Mouse (Mus musculus) midbrain, embryonic 14.5 days (tissue): ENCODE measurements at regions not wholly inside any gene's neighbourhood (a gene's known extent, or its start where the extent isn't known, plus 50 kb on each side); places are given as distances from the start of the nearest gene placed in this dataset.

ENCODE experiments used
- ATAC-seq: fragments of 200-750 bp; cut with Nextera tagmentation; 2 replicates; pipeline ENCODE4 v1.8.0; 2017; ENCODE audit warnings: moderate number of reproducible peaks, moderate library complexity; ENCODE audit not compliant: low FRiP score, low TSS enrichment
- DNase-seq: peaks from one replicate; pipeline ENCODE4 v3.0.0-alpha.2; 2015
- H3K27ac ChIP-seq: fragments of 300-500 bp; sonication (generic); replicated peaks from 2 replicates; pipeline ENCODE4 v1.5.1; 2014; ENCODE audit warnings: mild to moderate bottlenecking, low read depth, low read length, moderate library complexity
- H3K27me3 ChIP-seq: fragments of 300-500 bp; sonication (generic); 2 replicates; pipeline ENCODE4 v1.6.1; 2014; ENCODE audit warnings: low read length, control low read depth, mixed read lengths; ENCODE audit not compliant: control insufficient read depth, insufficient read depth
- H3K36me3 ChIP-seq: fragments of 300-500 bp; sonication (generic); 2 replicates; pipeline ENCODE4 v1.6.1; 2014; ENCODE audit warnings: low read length, control low read depth; ENCODE audit not compliant: control insufficient read depth, insufficient read depth
- H3K4me1 ChIP-seq: fragments of 300-500 bp; sonication (generic); 2 replicates; pipeline ENCODE4 v1.6.1; 2014; ENCODE audit warnings: mild to moderate bottlenecking, antibody characterized with exemption, low read length, control low read depth; ENCODE audit not compliant: control insufficient read depth, insufficient read depth
- H3K4me2 ChIP-seq: fragments of 300-500 bp; sonication (generic); 2 replicates; pipeline ENCODE4 v1.6.1; 2014; ENCODE audit warnings: mild to moderate bottlenecking, low read length, moderate library complexity
- H3K4me3 ChIP-seq: fragments of 300-500 bp; sonication (generic); replicated peaks from 2 replicates; pipeline ENCODE4 v1.5.1; 2014; ENCODE audit warnings: low read depth, low read length
- H3K9ac ChIP-seq: fragments of 300-500 bp; sonication (generic); replicated peaks from 2 replicates; pipeline ENCODE4 v1.6.1; 2014; ENCODE audit warnings: mild to moderate bottlenecking, low read length, moderate library complexity
- H3K9me3 ChIP-seq: fragments of 300-500 bp; sonication (generic); 2 replicates; pipeline ENCODE4 v1.6.1; 2016; ENCODE audit warnings: low read length, control low read depth, mixed read lengths; ENCODE audit not compliant: control insufficient read depth
- WGBS: fragments of 180-500 bp; shearing (Covaris S2); extraction: QIAGEN DNeasy Blood & Tissue Kit; methylation state at CpG from one replicate; pipeline ENCODE4 v1.1.7; 2014; 5-methylcytosine and 5-hydroxymethylcytosine counted together

GRCm38 (mm10) chr2:128313948-128314347 is 188.1 kb downstream of the Bcl2l11 start:
- 39% methylated on average over 1 of the region's 1 CpGs for WGBS
- no peak overlapping the region for H3K27ac ChIP-seq
- no peaks in the 10 kb centered on the region for H3K36me3 ChIP-seq
- no peaks in the 10 kb centered on the region for H3K27me3 ChIP-seq
- H3K4me2 ChIP-seq: no peak overlapping the region
- DNase-seq (no peak), ATAC-seq (no peak)
- no peak overlapping the region for H3K9ac ChIP-seq
- no peak overlapping the region for H3K4me3 ChIP-seq
- 0 out of 2 replicates have a peak, but pooled peaks cover 4% of the 10 kb centered on the region for H3K4me1 ChIP-seq
- no peaks in the 10 kb centered on the region for H3K9me3 ChIP-seq

GRCm38 (mm10) chr2:128316516-128316915 is 190.7 kb downstream of the Bcl2l11 start:
- H3K4me2 ChIP-seq: no peak overlapping the region
- WGBS: 84% methylated on average over 2 of the region's 2 CpGs
- DNase-seq: no peak
- H3K9me3 ChIP-seq: no peaks in the 10 kb centered on the region
- no peak overlapping the region for H3K9ac ChIP-seq
- H3K36me3 ChIP-seq: no peaks in the 10 kb centered on the region
- no peak for ATAC-seq
- H3K4me1 ChIP-seq: 0 out of 2 replicates have a peak, but pooled peaks cover 4% of the 10 kb centered on the region
- no peak overlapping the region for H3K4me3 ChIP-seq
- no peaks in the 10 kb centered on the region for H3K27me3 ChIP-seq
- no peak overlapping the region for H3K27ac ChIP-seq

GRCm38 (mm10) chr2:128318266-128318665 is 192.4 kb downstream of the Bcl2l11 start:
- Histone ChIP-seq H3K4me3 (no peak overlapping the region), H3K4me1 (no peaks in the 10 kb centered on the region), H3K36me3 (no peaks in the 10 kb centered on the region), H3K27ac (no peak overlapping the region), H3K27me3 (no peaks in the 10 kb centered on the region), H3K4me2 (no peak overlapping the region), H3K9me3 (no peaks in the 10 kb centered on the region), H3K9ac (no peak overlapping the region)
- DNase-seq (no peak), ATAC-seq (no peak)
- 77% methylated on average over 4 of the region's 4 CpGs for WGBS

- no peak for ATAC-seq
Measured at GRCm38 (mm10) chr2:128318956-128319355, 193.1 kb downstream of the Bcl2l11 start.

GRCm38 (mm10) chr2:128321475-128321874 is 195.6 kb downstream of the Bcl2l11 start:
- ATAC-seq (no peak), DNase-seq (no peak)
- H3K4me3 ChIP-seq: no peak overlapping the region
- 70% methylated on average over 2 of the region's 2 CpGs for WGBS
- no peak overlapping the region for H3K4me2 ChIP-seq
- H3K36me3 ChIP-seq: no peaks in the 10 kb centered on the region
- H3K9ac ChIP-seq: no peak overlapping the region
- H3K4me1 ChIP-seq: 0 out of 2 replicates have a peak, but pooled peaks cover 6% of the 10 kb centered on the region
- no peak overlapping the region for H3K27ac ChIP-seq
- no peaks in the 10 kb centered on the region for H3K27me3 ChIP-seq
- no peaks in the 10 kb centered on the region for H3K9me3 ChIP-seq

More at GRCm38 (mm10) chr2:128318956-128319355, 193.1 kb downstream of the Bcl2l11 start:
- Histone ChIP-seq H3K9me3 (no peaks in the 10 kb centered on the region), H3K4me3 (no peak overlapping the region), H3K27ac (no peak overlapping the region), H3K9ac (no peak overlapping the region), H3K4me2 (no peak overlapping the region), H3K4me1 (no peaks in the 10 kb centered on the region), H3K27me3 (no peaks in the 10 kb centered on the region), H3K36me3 (no peaks in the 10 kb centered on the region)
- DNase-seq: no peak
- 84% methylated on average over 5 of the region's 5 CpGs for WGBS

- Histone ChIP-seq H3K4me2 (no peak overlapping the region), H3K9me3 (no peaks in the 10 kb centered on the region), H3K9ac (no peak overlapping the region; the same call in 1 of the 2 replicates), H3K36me3 (no peaks in the 10 kb centered on the region), H3K4me3 (no peak overlapping the region), H3K4me1 (0 out of 2 replicates have a peak, but pooled peaks cover 6% of the 10 kb centered on the region), H3K27ac (no peak overlapping the region), H3K27me3 (no peaks in the 10 kb centered on the region)
- DNase-seq (peak; percentile 64), ATAC-seq (0 out of 2 replicates have a peak, but pooled peaks have one; percentile 27)
- WGBS: 40% methylated on average over 13 of the region's 13 CpGs
Measured at GRCm38 (mm10) chr2:128324256-128325096, 198.6 kb downstream of the Bcl2l11 start.

- no peak overlapping the region for H3K9ac ChIP-seq
- no peaks in the 10 kb centered on the region for H3K27me3 ChIP-seq
- H3K4me3 ChIP-seq: no peak overlapping the region
- H3K4me2 ChIP-seq: no peak overlapping the region
- H3K36me3 ChIP-seq: no peaks in the 10 kb centered on the region
- no peak for ATAC-seq
- no peak overlapping the region for H3K27ac ChIP-seq
- H3K4me1 ChIP-seq: 0 out of 2 replicates have a peak, but pooled peaks cover 6% of the 10 kb centered on the region
- WGBS: 74% methylated on average over 4 of the region's 4 CpGs
- DNase-seq: peak; percentile 21
- H3K9me3 ChIP-seq: no peaks in the 10 kb centered on the region
Measured at GRCm38 (mm10) chr2:128325097-128325421, 199.2 kb downstream of the Bcl2l11 start.

GRCm38 (mm10) chr2:128325456-128325855 is 199.6 kb downstream of the Bcl2l11 start:
- Histone ChIP-seq H3K36me3 (no peaks in the 10 kb centered on the region), H3K9me3 (no peaks in the 10 kb centered on the region), H3K27me3 (no peaks in the 10 kb centered on the region), H3K4me2 (no peak overlapping the region), H3K27ac (no peak overlapping the region), H3K9ac (no peak overlapping the region), H3K4me3 (no peak overlapping the region), H3K4me1 (0 out of 2 replicates have a peak, but pooled peaks cover 6% of the 10 kb centered on the region)
- WGBS: 93% methylated on average over 4 of the region's 4 CpGs
- ATAC-seq (no peak), DNase-seq (no peak)

GRCm38 (mm10) chr2:128330833-128331232 is 205.0 kb downstream of the Bcl2l11 start:
- 83% methylated on average over 9 of the region's 9 CpGs for WGBS
- ATAC-seq: no peak
- no peak overlapping the region for H3K9ac ChIP-seq
- no peak for DNase-seq
- no peaks in the 10 kb centered on the region for H3K9me3 ChIP-seq
- no peak overlapping the region for H3K4me3 ChIP-seq
- no peak overlapping the region for H3K27ac ChIP-seq
- no peak overlapping the region for H3K4me2 ChIP-seq
- H3K4me1 ChIP-seq: 0 out of 2 replicates have a peak, but pooled peaks cover 9% of the 10 kb centered on the region
- no peaks in the 10 kb centered on the region; the same call in 1 of the 2 replicates for H3K27me3 ChIP-seq
- no peaks in the 10 kb centered on the region for H3K36me3 ChIP-seq
